Mouse (Mus musculus): ENCODE data around the gene Ak2. TPM values are rescaled to one million over a fixed set of nuclear protein-coding genes. Genes with fewer than 3 reads are reported as not detected.

The Ak2 gene
- polyA plus RNA-seq (2014; fragmentation: Illumina TruSeq; extraction: RNeasy Lipid Tissue Mini Kit (QIAGEN cat#74804); ENCODE audit: low replicate concordance) = 158 TPM

GRCm38 (mm10) chr4:128991500-128992008 lies at the start of gene Ak2:
Ak2 (plus strand) TSS chr4:128991958.

GRCm38 (mm10) chr4:128962029-128962925 lies 29.5 kb upstream of the Ak2 start, which contains the start of gene Azin2:
Azin2 (minus strand) TSS chr4:128962442.

GRCm38 (mm10) chr4:129058207-129059092 lies 66.7 kb downstream of the Ak2 start, which contains the start of gene Rnf19b:
Rnf19b (plus strand) TSS chr4:129058271.

Other genes with a start within 250 kb of the Ak2 start
- gene A3galt2, start 236.6 kb upstream of the Ak2 start, polyA plus RNA-seq (2014; fragmentation: Illumina TruSeq; extraction: RNeasy Lipid Tissue Mini Kit (QIAGEN cat#74804); ENCODE audit: low replicate concordance) = not detected
- 2.9 TPM for gene Zfp362, start 185.9 kb upstream of the Ak2 start, polyA plus RNA-seq (2014; fragmentation: Illumina TruSeq; extraction: RNeasy Lipid Tissue Mini Kit (QIAGEN cat#74804); ENCODE audit: low replicate concordance)
- gene Trim62, start 108.4 kb upstream of the Ak2 start, polyA plus RNA-seq (2014; fragmentation: Illumina TruSeq; extraction: RNeasy Lipid Tissue Mini Kit (QIAGEN cat#74804); ENCODE audit: low replicate concordance) = 0.33 TPM
- not detected for gene Azin2, start 29.5 kb upstream of the Ak2 start, polyA plus RNA-seq (2014; fragmentation: Illumina TruSeq; extraction: RNeasy Lipid Tissue Mini Kit (QIAGEN cat#74804); ENCODE audit: low replicate concordance)
- gene Rnf19b, start 66.3 kb downstream of the Ak2 start, polyA plus RNA-seq (2014; fragmentation: Illumina TruSeq; extraction: RNeasy Lipid Tissue Mini Kit (QIAGEN cat#74804); ENCODE audit: low replicate concordance) = 16.9 TPM
- 1.3 TPM for gene Tmem54, start 113.6 kb downstream of the Ak2 start, polyA plus RNA-seq (2014; fragmentation: Illumina TruSeq; extraction: RNeasy Lipid Tissue Mini Kit (QIAGEN cat#74804); ENCODE audit: low replicate concordance)
- not detected for gene Hpca, start 130.1 kb downstream of the Ak2 start, polyA plus RNA-seq (2014; fragmentation: Illumina TruSeq; extraction: RNeasy Lipid Tissue Mini Kit (QIAGEN cat#74804); ENCODE audit: low replicate concordance)
- 0.30 TPM for gene Fndc5, start 145.0 kb downstream of the Ak2 start, polyA plus RNA-seq (2014; fragmentation: Illumina TruSeq; extraction: RNeasy Lipid Tissue Mini Kit (QIAGEN cat#74804); ENCODE audit: low replicate concordance)
- gene S100pbp, start 197.8 kb downstream of the Ak2 start, polyA plus RNA-seq (2014; fragmentation: Illumina TruSeq; extraction: RNeasy Lipid Tissue Mini Kit (QIAGEN cat#74804); ENCODE audit: low replicate concordance) = 28.5 TPM
- gene Yars, start 197.8 kb downstream of the Ak2 start, polyA plus RNA-seq (2014; fragmentation: Illumina TruSeq; extraction: RNeasy Lipid Tissue Mini Kit (QIAGEN cat#74804); ENCODE audit: low replicate concordance) = 1.4 TPM

Data from small intestine, adult 10 weeks (tissue).